Mouse (Mus musculus) limb, embryonic 11.5 days (tissue): ENCODE data around the gene Zfp13. TPM values are rescaled to one million over a fixed set of nuclear protein-coding genes. Genes with fewer than 3 reads are reported as not detected.

Source experiments
- ATAC-seq: fragments of 200-750 bp; cut with Nextera tagmentation; 2 replicates; pipeline ENCODE4 v1.8.0; 2017; ENCODE audit warnings: low read depth; ENCODE audit not compliant: insufficient number of reproducible peaks, low FRiP score, low TSS enrichment
- DNase-seq: peaks from one replicate; pipeline ENCODE4 v3.0.0-alpha.2; 2015; ENCODE audit warnings: low spot score
- H3K27ac ChIP-seq: fragments of 300-500 bp; sonication (generic); replicated peaks from 2 replicates; pipeline ENCODE4 v1.5.1; 2014; ENCODE audit warnings: low read depth, mild to moderate bottlenecking, low read length
- H3K27me3 ChIP-seq: fragments of 300-500 bp; sonication (generic); 2 replicates; pipeline ENCODE4 v1.6.1; 2014; ENCODE audit warnings: mild to moderate bottlenecking, low read length, mixed read lengths; ENCODE audit not compliant: control insufficient read depth, insufficient read depth
- H3K36me3 ChIP-seq: fragments of 300-500 bp; sonication (generic); 2 replicates; pipeline ENCODE4 v1.6.1; 2014; ENCODE audit warnings: mild to moderate bottlenecking, low read length, moderate library complexity, mixed read lengths; ENCODE audit not compliant: control insufficient read depth, insufficient read depth
- H3K4me1 ChIP-seq: fragments of 300-500 bp; sonication (generic); 2 replicates; pipeline ENCODE4 v1.6.1; 2014; ENCODE audit warnings: low read length, mixed read lengths; ENCODE audit not compliant: control insufficient read depth, insufficient read depth
- H3K4me2 ChIP-seq: fragments of 300-500 bp; sonication (generic); 2 replicates; pipeline ENCODE4 v1.6.1; 2014; ENCODE audit warnings: low read depth, mild to moderate bottlenecking, moderate library complexity; ENCODE audit not compliant: severe bottlenecking
- H3K4me3 ChIP-seq: fragments of 300-500 bp; sonication (generic); 2 replicates; pipeline ENCODE4 v1.5.1; 2014; ENCODE audit warnings: low read depth, low read length
- H3K9ac ChIP-seq: fragments of 300-500 bp; sonication (generic); 2 replicates; pipeline ENCODE4 v1.6.1; 2014; ENCODE audit warnings: mild to moderate bottlenecking, low read length
- H3K9me3 ChIP-seq: fragments of 300-500 bp; sonication (generic); 2 replicates; pipeline ENCODE4 v1.6.1; 2016; ENCODE audit warnings: low read length; ENCODE audit not compliant: control insufficient read depth
- WGBS: fragments of 180-500 bp; shearing (Covaris S2); extraction: QIAGEN DNeasy Blood & Tissue Kit; methylation state at CpG from one replicate; pipeline ENCODE4 v1.1.7; 2014; 5-methylcytosine and 5-hydroxymethylcytosine counted together
- polyA plus RNA-seq: library from polyadenylated mRNA; unstranded; fragments of >200 nt; fragmentation: Nextera tagmentation; extraction: Ambion mirVana; gene quantifications from 2 replicates; pipeline ENCODE4 v1.2.1, GENCODE M21; 2014

Gene Zfp13
- polyA plus RNA-seq, 1 experiment from 2014 or later = 20.5 TPM

DNA sequence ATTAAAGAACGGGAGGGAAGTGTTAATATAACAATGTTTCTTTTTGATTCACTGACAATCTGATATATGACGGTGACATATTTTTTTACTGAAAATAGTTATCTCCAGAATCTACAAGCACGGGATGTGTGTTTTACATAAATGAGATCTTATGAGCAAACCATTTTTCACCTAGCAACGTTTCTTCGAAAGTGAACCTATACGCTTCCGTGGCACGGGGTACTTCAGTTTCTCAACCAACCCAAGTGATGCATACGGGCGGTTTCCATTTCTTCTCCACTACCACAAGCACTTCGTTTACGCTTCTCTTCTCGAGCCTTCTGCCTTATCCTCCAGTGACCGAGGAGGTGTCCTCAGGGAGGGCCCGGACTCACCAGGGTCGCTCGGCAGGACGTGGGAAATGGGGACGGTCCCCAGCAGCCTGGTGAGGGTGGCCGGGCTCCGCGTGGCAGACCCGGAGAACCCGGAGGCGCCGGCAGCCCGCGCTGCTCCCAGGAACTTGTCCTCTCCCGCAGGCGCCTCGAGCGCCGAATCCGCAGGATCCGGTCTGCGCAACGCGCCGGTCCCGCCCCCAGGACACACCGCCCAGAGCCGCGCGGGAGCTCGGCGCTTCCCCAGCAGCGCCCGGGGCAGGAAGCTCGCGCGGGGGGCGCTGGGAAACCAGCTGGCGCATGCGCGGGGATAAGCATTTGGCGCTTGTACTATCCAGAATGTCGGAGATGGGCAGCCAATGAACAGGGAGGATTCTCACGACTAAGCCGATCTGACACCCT lies 35.5 kb downstream of the Zfp13 start, which contains the start of gene Zfp213:
Gene Zfp213 (minus strand): TSS at position 644 of the 773 bp plus-strand sequence.
- DNase-seq (peak; percentile 94), ATAC-seq (peak; percentile 92)
- peaks cover 16% of the 10 kb centered on the region for H3K36me3 ChIP-seq
- H3K27me3 ChIP-seq = no peaks in the 10 kb centered on the region
- peak within 1 kb of the TSS; percentile 91 for H3K9ac ChIP-seq
- H3K4me3 ChIP-seq = peak within 1 kb of the TSS; percentile 84
- H3K27ac ChIP-seq = peak within 1 kb of the TSS; percentile 84
- H3K4me2 ChIP-seq = peak within 1 kb of the TSS; percentile 88
- H3K9me3 ChIP-seq = no peaks in the 10 kb centered on the region
- peaks cover 6% of the 10 kb centered on the region for H3K4me1 ChIP-seq
- WGBS = 1% methylated on average over 59 of the region's 59 CpGs

DNA sequence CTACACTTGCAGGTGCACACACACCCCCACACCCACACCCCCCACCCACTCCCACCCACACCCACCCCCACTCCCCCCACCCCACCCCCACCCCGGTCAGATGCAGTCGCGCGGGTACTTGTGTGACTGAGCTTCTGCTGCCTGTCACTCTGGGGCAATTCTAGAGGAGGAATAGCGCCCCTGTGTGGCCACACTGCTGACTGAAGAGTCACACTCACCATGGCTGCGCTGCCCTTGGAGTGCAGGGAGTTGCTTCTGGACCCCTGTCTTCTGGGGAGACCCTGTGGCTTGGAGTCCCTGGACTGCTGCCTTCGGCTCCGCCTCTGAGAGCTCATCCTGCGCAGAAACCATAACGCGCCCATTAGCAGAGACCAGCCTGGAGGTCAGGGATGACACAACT lies 39.5 kb downstream of the Zfp13 start:
- Histone ChIP-seq H3K36me3 (peaks cover 38% of the 10 kb centered on the region), H3K9ac (no peak overlapping the region), H3K27ac (no peak overlapping the region), H3K9me3 (no peaks in the 10 kb centered on the region), H3K4me1 (peaks cover 2% of the 10 kb centered on the region), H3K27me3 (no peaks in the 10 kb centered on the region), H3K4me2 (no peak overlapping the region), H3K4me3 (no peak overlapping the region)
- WGBS = 62% methylated on average over 11 of the region's 11 CpGs
- ATAC-seq = no peak
- DNase-seq = no peak

DNA sequence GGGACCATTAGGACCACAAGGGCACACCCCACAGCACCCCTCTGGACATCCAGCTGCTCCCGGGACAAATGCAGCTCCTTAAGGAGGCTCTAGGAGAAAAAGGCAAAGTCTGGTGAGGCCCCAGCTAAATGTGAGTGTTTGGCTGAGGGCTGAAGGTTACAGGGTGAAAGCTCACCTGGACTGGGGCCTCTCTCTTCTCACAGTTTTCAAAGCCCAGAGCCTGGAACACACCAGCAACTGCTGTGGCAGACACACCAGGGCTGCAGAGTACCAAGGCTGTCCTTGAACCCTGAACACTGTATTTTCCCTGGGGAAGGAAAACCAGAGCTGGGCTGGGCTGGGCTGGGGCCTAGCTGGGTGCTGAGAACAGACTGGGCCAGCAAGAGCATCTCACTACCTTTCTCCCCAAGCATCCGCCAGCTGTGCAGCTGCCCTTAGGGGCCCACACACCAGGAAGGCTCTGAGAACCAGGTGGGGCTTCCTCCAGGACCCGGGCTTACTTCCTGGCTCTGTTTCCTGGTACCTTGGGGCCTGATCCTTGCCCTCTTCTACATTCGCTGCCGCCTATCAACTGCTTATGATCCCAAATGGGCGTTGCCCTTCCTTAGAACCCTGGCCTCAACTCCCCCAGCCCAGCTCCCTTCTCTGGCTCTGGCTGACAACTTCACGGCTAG lies 43.9 kb downstream of the Zfp13 start:
- peaks cover 3% of the 10 kb centered on the region; the same call in 1 of the 2 replicates for H3K4me1 ChIP-seq

DNA sequence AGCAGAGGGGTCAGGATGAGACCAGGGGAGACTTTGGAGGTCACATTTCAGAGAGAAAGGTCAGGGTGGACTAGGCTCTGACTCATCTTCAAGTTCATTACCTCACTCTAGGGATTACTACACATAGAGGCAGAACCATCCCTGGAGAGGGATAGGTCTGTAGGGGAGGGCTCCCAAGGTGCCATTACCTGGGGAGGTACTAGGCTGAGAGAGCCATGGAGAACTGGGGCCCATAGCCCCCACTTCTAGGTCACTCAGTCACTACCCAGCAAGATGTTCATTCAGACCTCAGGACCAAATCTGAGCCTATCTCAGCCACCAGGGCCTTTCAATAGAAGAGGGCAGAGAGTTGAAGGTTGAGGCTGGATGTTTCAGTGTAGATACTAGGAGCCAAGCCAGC lies 45.0 kb downstream of the Zfp13 start:
- no peak overlapping the region for H3K4me3 ChIP-seq
- H3K4me2 ChIP-seq = no peak overlapping the region
- ATAC-seq = no peak
- no peaks in the 10 kb centered on the region for H3K9me3 ChIP-seq
- H3K27me3 ChIP-seq = no peaks in the 10 kb centered on the region
- peaks cover 3% of the 10 kb centered on the region; the same call in 1 of the 2 replicates for H3K4me1 ChIP-seq
- DNase-seq = no peak
- H3K36me3 ChIP-seq = peaks cover 30% of the 10 kb centered on the region
- H3K9ac ChIP-seq = no peak overlapping the region
- no peak overlapping the region for H3K27ac ChIP-seq

More for the DNA sequence above, 43.9 kb downstream of the Zfp13 start:
- Histone ChIP-seq H3K4me2 (no peak overlapping the region), H3K36me3 (peaks cover 31% of the 10 kb centered on the region), H3K27me3 (no peaks in the 10 kb centered on the region), H3K9ac (no peak overlapping the region), H3K4me3 (no peak overlapping the region), H3K27ac (no peak overlapping the region), H3K9me3 (no peaks in the 10 kb centered on the region)
- WGBS = 84% methylated on average over 7 of the region's 7 CpGs
- no peak for ATAC-seq
- no peak for DNase-seq

DNA sequence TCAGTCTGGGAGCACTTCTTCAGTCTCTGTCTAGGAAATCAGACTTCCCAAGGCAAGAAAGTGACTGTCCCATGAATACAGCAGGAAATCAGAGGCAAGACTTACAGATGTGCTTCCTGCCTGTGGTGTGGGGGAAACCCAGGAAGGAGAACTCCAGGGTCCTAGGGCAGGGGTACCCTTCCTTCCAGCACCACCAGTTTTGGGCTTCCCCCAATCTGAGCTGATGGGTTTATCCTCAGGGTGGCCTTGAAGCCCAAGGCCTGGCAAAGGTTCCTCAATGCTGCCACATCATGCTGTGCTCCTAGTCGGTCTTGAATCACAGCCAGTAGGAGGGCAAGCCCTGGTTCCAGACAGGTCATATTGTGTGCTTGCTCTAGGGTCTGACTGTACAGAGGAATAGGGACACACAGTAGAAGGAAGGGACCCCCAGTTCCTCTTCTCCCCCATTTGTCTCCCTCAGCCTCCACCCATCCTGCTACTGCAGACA lies 45.6 kb downstream of the Zfp13 start:
- no peaks in the 10 kb centered on the region for H3K9me3 ChIP-seq
- H3K27me3 ChIP-seq = no peaks in the 10 kb centered on the region
- DNase-seq = no peak
- H3K4me3 ChIP-seq = no peak overlapping the region
- 67% methylated on average over 1 of the region's 1 CpGs for WGBS
- no peak for ATAC-seq
- H3K9ac ChIP-seq = no peak overlapping the region
- peaks cover 3% of the 10 kb centered on the region; the same call in 1 of the 2 replicates for H3K4me1 ChIP-seq
- no peak overlapping the region for H3K27ac ChIP-seq
- H3K4me2 ChIP-seq = no peak overlapping the region
- peaks cover 24% of the 10 kb centered on the region for H3K36me3 ChIP-seq

DNA sequence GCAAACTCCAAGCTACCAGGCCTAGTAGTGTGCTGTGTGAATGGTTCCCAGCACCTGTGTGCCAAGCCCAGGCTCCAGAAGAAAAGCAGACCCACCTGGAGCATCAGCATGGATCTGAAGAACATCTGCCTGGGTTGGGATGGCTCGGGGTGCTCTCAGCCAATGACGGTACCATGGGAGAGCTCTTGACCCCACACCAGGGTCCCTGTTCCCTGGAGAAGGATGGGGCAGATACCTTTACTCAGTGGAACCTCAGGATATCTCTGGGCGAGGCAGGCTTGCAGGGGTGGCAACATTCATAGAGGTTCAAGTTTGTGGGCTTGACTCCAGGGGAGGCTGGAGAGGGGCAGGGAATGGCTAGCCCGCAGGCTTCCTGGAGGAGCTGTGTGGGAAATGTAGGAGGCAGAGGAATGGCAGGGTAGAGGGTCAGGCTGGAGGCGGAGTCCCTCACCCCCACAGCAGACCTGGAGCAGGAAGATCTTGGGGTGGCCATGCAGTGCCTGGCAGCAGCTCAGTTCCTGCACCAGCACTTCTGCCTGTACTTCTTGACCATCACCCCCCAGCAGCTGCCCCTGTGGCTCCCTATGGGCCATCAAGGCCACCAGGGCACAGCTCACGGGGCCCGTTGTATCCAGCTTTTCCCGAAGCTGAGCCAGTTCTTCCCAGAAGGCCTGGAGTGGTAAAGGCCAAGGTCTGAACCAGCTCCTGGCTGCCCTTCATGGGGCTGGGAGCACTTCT lies 46.2 kb downstream of the Zfp13 start:
- DNase-seq (no peak), ATAC-seq (no peak)
- Histone ChIP-seq H3K9me3 (no peaks in the 10 kb centered on the region), H3K27ac (no peak overlapping the region), H3K9ac (no peak overlapping the region), H3K4me1 (peaks cover 3% of the 10 kb centered on the region; the same call in 1 of the 2 replicates), H3K4me3 (no peak overlapping the region), H3K4me2 (no peak overlapping the region), H3K36me3 (peaks cover 21% of the 10 kb centered on the region), H3K27me3 (no peaks in the 10 kb centered on the region)
- 84% methylated on average over 8 of the region's 8 CpGs for WGBS

DNA sequence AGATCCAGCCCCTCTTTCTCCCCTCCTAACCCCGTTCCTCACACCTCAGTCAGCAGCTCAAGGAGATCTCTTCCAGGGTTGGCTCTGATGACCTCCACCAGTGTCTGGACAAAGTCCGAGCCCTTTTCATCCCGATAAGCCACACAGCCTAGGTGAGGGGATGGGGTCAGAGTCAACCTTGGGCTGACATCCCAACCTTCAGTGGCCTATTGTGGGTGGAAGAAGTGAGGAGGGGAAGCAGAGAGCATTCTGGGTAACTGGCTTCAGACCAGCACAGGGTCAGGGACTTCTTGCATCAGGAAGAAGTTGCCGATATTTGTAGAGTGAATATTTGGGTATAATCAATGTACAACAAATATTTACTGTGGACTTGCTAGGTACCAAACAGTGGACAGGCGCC lies 47.3 kb downstream of the Zfp13 start:
- H3K9ac ChIP-seq = no peak overlapping the region
- ATAC-seq (no peak), DNase-seq (no peak)
- H3K27me3 ChIP-seq = no peaks in the 10 kb centered on the region
- no peak overlapping the region for H3K27ac ChIP-seq
- no peaks in the 10 kb centered on the region for H3K9me3 ChIP-seq
- H3K4me3 ChIP-seq = no peak overlapping the region
- WGBS = 59% methylated on average over 5 of the region's 5 CpGs
- H3K36me3 ChIP-seq = peaks cover 10% of the 10 kb centered on the region
- peaks cover 3% of the 10 kb centered on the region; the same call in 1 of the 2 replicates for H3K4me1 ChIP-seq
- H3K4me2 ChIP-seq = no peak overlapping the region

DNA sequence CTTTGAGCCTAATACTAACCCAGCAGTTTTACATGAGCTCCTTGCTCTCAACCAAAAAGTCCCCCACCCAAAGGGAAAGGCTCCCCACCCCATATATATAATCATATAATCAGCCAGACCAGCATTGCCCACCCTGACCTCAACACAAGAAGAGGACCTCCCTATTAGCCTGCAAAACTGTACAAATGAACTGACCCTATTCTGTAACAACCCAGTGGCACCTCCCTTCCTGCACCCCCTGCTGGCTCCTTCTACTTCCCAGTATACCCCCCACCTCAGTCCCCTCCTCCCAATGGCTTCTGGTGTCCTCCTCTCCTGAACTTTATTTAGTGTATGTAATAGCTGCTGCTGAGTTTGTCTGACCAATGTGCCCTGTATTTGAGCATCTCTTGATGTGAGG lies 47.9 kb downstream of the Zfp13 start:
- Histone ChIP-seq H3K27me3 (no peaks in the 10 kb centered on the region), H3K9ac (peak overlapping the region; percentile 31; the same call in 1 of the 2 replicates), H3K36me3 (peaks cover 7% of the 10 kb centered on the region), H3K4me3 (peak overlapping the region; percentile 54), H3K4me2 (peak overlapping the region; percentile 57), H3K9me3 (no peaks in the 10 kb centered on the region), H3K27ac (no peak overlapping the region), H3K4me1 (peaks cover 3% of the 10 kb centered on the region; the same call in 1 of the 2 replicates)
- ATAC-seq = no peak
- no peak for DNase-seq
